In genomic region chr13:60813722-60814121, GRCm38 (mm10) we compare ENCODE assay signal across 34 mouse cellular contexts. TPM values are rescaled to one million over a fixed set of nuclear protein-coding genes. Genes with fewer than 3 reads are reported as not detected.
DNase-seq lines count a peak whose midpoint lies in the region; ATAC-seq and TF ChIP-seq lines count a peak whose summit lies in the region.
"Had no signal": no experiment of that assay in that cellular context is flagged by ENCODE, and none has a peak within 500 bp of the region (broad histone marks: within the 10 kb centered on the region; RNA-seq: fewer than 3 reads in every experiment).

No protein-coding gene starts in this region.

- TF ChIP-seq CTCF in intestine, postnatal 0 days (IDR thresholded peaks at IDR 0.05; ENCODE audit: low read depth), result no peak
- no peak for TF ChIP-seq CTCF in stomach, postnatal 0 days (IDR thresholded peaks at IDR 0.05; ENCODE audit: low read depth)

- H3K4me3 ChIP-seq in intestine, embryonic 15.5 days (replicated peaks), result no peak overlapping the region
- no peak overlapping the region for H3K4me3 ChIP-seq in intestine, postnatal 0 days (ENCODE audit: low read depth, low read length)
- H3K4me3 ChIP-seq in stomach, postnatal 0 days (ENCODE audit: low read depth, low read length), result no peak overlapping the region
- H3K4me3 ChIP-seq: embryonic facial prominence, embryonic 12.5 days; embryonic facial prominence, embryonic 15.5 days; gastrocnemius, adult 2 months; hindbrain, embryonic 10.5 days; hindbrain, embryonic 13.5 days had no signal

- TF ChIP-seq EP300 in stomach, postnatal 0 days (optimal IDR thresholded peaks at IDR 0.05), result no peak

- H3K27ac ChIP-seq in intestine, embryonic 15.5 days, result no peak overlapping the region
- H3K27ac ChIP-seq in intestine, postnatal 0 days (ENCODE audit: low read depth, low read length), result no peak overlapping the region
- H3K27ac ChIP-seq in stomach, postnatal 0 days (replicated peaks), result no peak overlapping the region
- H3K27ac ChIP-seq: embryonic facial prominence, embryonic 12.5 days; embryonic facial prominence, embryonic 15.5 days; gastrocnemius, adult 2 months; hindbrain, embryonic 10.5 days; hindbrain, embryonic 13.5 days had no signal

- H3K27me3 ChIP-seq in intestine, embryonic 15.5 days (replicated peaks), result no peaks in the 10 kb centered on the region
- H3K27me3 ChIP-seq in intestine, postnatal 0 days (replicated peaks; ENCODE audit: control insufficient read depth, insufficient read depth, low read length), result no peaks in the 10 kb centered on the region
- H3K27me3 ChIP-seq in stomach, postnatal 0 days (ENCODE audit: control insufficient read depth, insufficient read depth, low read length), result no peaks in the 10 kb centered on the region
- H3K27me3 ChIP-seq: embryonic facial prominence, embryonic 12.5 days; embryonic facial prominence, embryonic 15.5 days; hindbrain, embryonic 13.5 days had no signal

- no peaks in the 10 kb centered on the region for H3K36me3 ChIP-seq in intestine, embryonic 15.5 days
- H3K36me3 ChIP-seq in intestine, postnatal 0 days (ENCODE audit: control insufficient read depth, insufficient read depth), result no peaks in the 10 kb centered on the region
- no peaks in the 10 kb centered on the region for H3K36me3 ChIP-seq in stomach, postnatal 0 days (ENCODE audit: control insufficient read depth, insufficient read depth, low read length)
- H3K36me3 ChIP-seq: embryonic facial prominence, embryonic 12.5 days; embryonic facial prominence, embryonic 15.5 days; hindbrain, embryonic 10.5 days; hindbrain, embryonic 13.5 days had no signal

- peak; percentile 17 for DNase-seq in lung, postnatal 25 days (ENCODE audit: low spot score)
- DNase-seq in lung, postnatal 4 days, result no peak
- no peak for DNase-seq in stomach, postnatal 0 days (ENCODE audit: low spot score)
- no peak for DNase-seq in left cerebral cortex, adult 18-20 months (ENCODE audit: low spot score in 2 of 2)
- DNase-seq: adrenal gland, adult 2 months; adrenal gland, postnatal 14 days; cerebellum, adult 11 months; cerebellum, adult 2 months; cerebellum, adult 9-11 months; cerebellum, postnatal 25 days; forebrain, postnatal 0 days; gastrocnemius, adult 2 months; gastrocnemius, postnatal 14 days; heart, postnatal 36 days had no signal

- no peak overlapping the region for H3K4me2 ChIP-seq in intestine, embryonic 15.5 days (replicated peaks)
- H3K4me2 ChIP-seq in intestine, postnatal 0 days (replicated peaks; ENCODE audit: low read depth), result no peak overlapping the region
- H3K4me2 ChIP-seq in stomach, postnatal 0 days (replicated peaks; ENCODE audit: low read depth), result no peak overlapping the region
- H3K4me2 ChIP-seq: embryonic facial prominence, embryonic 12.5 days; embryonic facial prominence, embryonic 15.5 days; heart, embryonic 11.5 days; hindbrain, embryonic 13.5 days had no signal

- WGBS in intestine, embryonic 15.5 days, result 46% methylated on average over 1 of the region's 1 CpGs
- 23% methylated on average over 1 of the region's 1 CpGs for WGBS in intestine, postnatal 0 days
- WGBS in stomach, postnatal 0 days, result 34% methylated on average over 1 of the region's 1 CpGs

- no peaks in the 10 kb centered on the region for H3K9me3 ChIP-seq in intestine, embryonic 15.5 days
- no peaks in the 10 kb centered on the region for H3K9me3 ChIP-seq in intestine, postnatal 0 days (ENCODE audit: control insufficient read depth)
- no peaks in the 10 kb centered on the region for H3K9me3 ChIP-seq in stomach, postnatal 0 days (ENCODE audit: control insufficient read depth, low read length)
- H3K9me3 ChIP-seq: embryonic facial prominence, embryonic 12.5 days; embryonic facial prominence, embryonic 15.5 days; hindbrain, embryonic 10.5 days; hindbrain, embryonic 13.5 days had no signal

- H3K9ac ChIP-seq in intestine, embryonic 15.5 days, result no peak overlapping the region
- H3K9ac ChIP-seq in intestine, postnatal 0 days (ENCODE audit: low read depth, low read length), result no peak overlapping the region
- H3K9ac ChIP-seq in stomach, postnatal 0 days (ENCODE audit: low read length), result no peak overlapping the region
- H3K9ac ChIP-seq: embryonic facial prominence, embryonic 12.5 days; embryonic facial prominence, embryonic 15.5 days; forebrain, postnatal 0 days; hindbrain, embryonic 13.5 days had no signal

- ATAC-seq in intestine, embryonic 15.5 days, result peak; percentile 64
- no peak for ATAC-seq in intestine, postnatal 0 days
- ATAC-seq in stomach, postnatal 0 days (ENCODE audit: low FRiP score, low TSS enrichment), result 0 out of 2 replicates have a peak, but pooled peaks have one; percentile 54
- ATAC-seq: CD4-positive, CD25-positive, alpha-beta regulatory T cell, adult 4 months; forebrain, embryonic 14.5 days; forebrain, postnatal 0 days; hindbrain, embryonic 16.5 days had no signal

- no peaks in the 10 kb centered on the region for H3K4me1 ChIP-seq in intestine, embryonic 15.5 days (replicated peaks)
- H3K4me1 ChIP-seq in intestine, postnatal 0 days (replicated peaks; ENCODE audit: control insufficient read depth, insufficient read depth, low read length), result no peaks in the 10 kb centered on the region
- H3K4me1 ChIP-seq in stomach, postnatal 0 days (replicated peaks; ENCODE audit: control insufficient read depth, insufficient read depth), result no peaks in the 10 kb centered on the region
- H3K4me1 ChIP-seq: embryonic facial prominence, embryonic 12.5 days; embryonic facial prominence, embryonic 15.5 days; hindbrain, embryonic 10.5 days; hindbrain, embryonic 13.5 days had no signal

RNA-seq across cellular contexts. Expression of gene Ctsll3, which starts 11.1 kb away (rescaled TPM):
- not detected in 2 replicates for polyA plus RNA-seq in intestine, embryonic 15.5 days (2015; fragmentation: Nextera tagmentation; extraction: Ambion mirVana)
- not detected in 2 replicates for polyA plus RNA-seq in intestine, postnatal 0 days (2015; fragmentation: Nextera tagmentation; extraction: Ambion mirVana)
- 0.82 and 0.90 TPM in 2 replicates for polyA plus RNA-seq in stomach, postnatal 0 days (2015; fragmentation: Nextera tagmentation; extraction: Ambion mirVana)
- total RNA-seq in left cerebral cortex, adult 18-20 months (2021), result not detected
- total RNA-seq: adrenal gland, adult 2 months; adrenal gland, postnatal 14 days; adrenal gland, postnatal 4 days; common myeloid progenitor, adult 5-6 weeks; forebrain, postnatal 0 days; gastrocnemius, adult 2 months; gastrocnemius, postnatal 14 days; gastrocnemius, postnatal 4 days; heart, adult 18-20 months; heart, postnatal 36 days; MEL had no signal
- polyA plus RNA-seq: adrenal gland, adult 2 months; C2C12; CD4-positive, CD25-positive, alpha-beta regulatory T cell, adult 4 months; cerebellum, adult 2 months; embryonic facial prominence, embryonic 12.5 days; forebrain, embryonic 11.5 days; forebrain, embryonic 14.5 days; forebrain, postnatal 0 days; frontal cortex, adult 2 months; heart, embryonic 11.5 days; heart, embryonic 14.5 days; heart, postnatal 0 days; hindbrain, embryonic 10.5 days; hindbrain, embryonic 13.5 days; hindbrain, embryonic 16.5 days had no signal

RNA-seq across cellular contexts. Expression of gene BC051665, which starts 27.6 kb away (rescaled TPM):
- not detected in 2 replicates for polyA plus RNA-seq in intestine, embryonic 15.5 days (2015; fragmentation: Nextera tagmentation; extraction: Ambion mirVana)
- polyA plus RNA-seq in intestine, postnatal 0 days (2015; fragmentation: Nextera tagmentation; extraction: Ambion mirVana), result not detected in 2 replicates
- polyA plus RNA-seq in stomach, postnatal 0 days (2015; fragmentation: Nextera tagmentation; extraction: Ambion mirVana), result not detected in 2 replicates
- not detected for total RNA-seq in left cerebral cortex, adult 18-20 months (2021)
- total RNA-seq: adrenal gland, adult 2 months; adrenal gland, postnatal 14 days; adrenal gland, postnatal 4 days; common myeloid progenitor, adult 5-6 weeks; forebrain, postnatal 0 days; gastrocnemius, adult 2 months; gastrocnemius, postnatal 14 days; gastrocnemius, postnatal 4 days; heart, adult 18-20 months; heart, postnatal 36 days; MEL had no signal
- polyA plus RNA-seq: adrenal gland, adult 2 months; C2C12; CD4-positive, CD25-positive, alpha-beta regulatory T cell, adult 4 months; cerebellum, adult 2 months; embryonic facial prominence, embryonic 12.5 days; embryonic facial prominence, embryonic 15.5 days; forebrain, embryonic 11.5 days; forebrain, embryonic 14.5 days; forebrain, postnatal 0 days; frontal cortex, adult 2 months; heart, embryonic 11.5 days; heart, embryonic 14.5 days; heart, postnatal 0 days; hindbrain, embryonic 10.5 days; hindbrain, embryonic 13.5 days; hindbrain, embryonic 16.5 days had no signal

RNA-seq across cellular contexts. Expression of gene 4930486L24Rik, which starts 50.6 kb away (rescaled TPM):
- polyA plus RNA-seq in intestine, embryonic 15.5 days (2015; fragmentation: Nextera tagmentation; extraction: Ambion mirVana), result not detected in 2 replicates
- 0.26 TPM in 1 of 2 replicates, not detected in the other for polyA plus RNA-seq in intestine, postnatal 0 days (2015; fragmentation: Nextera tagmentation; extraction: Ambion mirVana)
- 0.27 TPM in 1 of 2 replicates, not detected in the other for polyA plus RNA-seq in stomach, postnatal 0 days (2015; fragmentation: Nextera tagmentation; extraction: Ambion mirVana)
- not detected for total RNA-seq in left cerebral cortex, adult 18-20 months (2021)
- total RNA-seq: common myeloid progenitor, adult 5-6 weeks; forebrain, postnatal 0 days; gastrocnemius, postnatal 4 days; MEL had no signal
- polyA plus RNA-seq: embryonic facial prominence, embryonic 12.5 days; forebrain, embryonic 11.5 days; forebrain, postnatal 0 days; heart, embryonic 11.5 days; heart, postnatal 0 days; hindbrain, embryonic 10.5 days; hindbrain, embryonic 13.5 days had no signal
